Mouse (Mus musculus) liver, embryonic 16.5 days (tissue): ENCODE results near the gene Aldh18a1. TPM values are rescaled to one million over a fixed set of nuclear protein-coding genes. Genes with fewer than 3 reads are reported as not detected.

Experiments
- ATAC-seq: fragments of 200-750 bp; cut with Nextera tagmentation; 2 replicates; pipeline ENCODE4 v1.8.0; 2017; ENCODE audit warnings: low read depth, mild to moderate bottlenecking, moderate number of reproducible peaks, moderate library complexity
- H3K27ac ChIP-seq: fragments of 300-500 bp; sonication (generic); 2 replicates; pipeline ENCODE4 v1.5.1; 2014; ENCODE audit warnings: mild to moderate bottlenecking, low read length
- H3K27me3 ChIP-seq: fragments of 300-500 bp; sonication (generic); 2 replicates; pipeline ENCODE4 v1.6.1; 2014; ENCODE audit warnings: low read depth, low read length, mixed read lengths; ENCODE audit not compliant: control insufficient read depth, insufficient read depth
- H3K36me3 ChIP-seq: fragments of 300-500 bp; sonication (generic); 2 replicates; pipeline ENCODE4 v1.6.1; 2014; ENCODE audit warnings: mild to moderate bottlenecking; ENCODE audit not compliant: control insufficient read depth, insufficient read depth
- H3K4me1 ChIP-seq: fragments of 300-500 bp; sonication (generic); 2 replicates; pipeline ENCODE4 v1.6.1; 2014; ENCODE audit warnings: low read depth, low read length, mixed read lengths; ENCODE audit not compliant: control insufficient read depth
- H3K4me2 ChIP-seq: fragments of 300-500 bp; sonication (generic); 2 replicates; pipeline ENCODE4 v1.6.1; 2014; ENCODE audit warnings: low read depth, low read length, mixed read lengths
- H3K4me3 ChIP-seq: fragments of 300-500 bp; sonication (generic); 2 replicates; pipeline ENCODE4 v1.5.1; 2014; ENCODE audit warnings: low read depth, mild to moderate bottlenecking, low read length
- H3K9ac ChIP-seq: fragments of 300-500 bp; sonication (generic); 2 replicates; pipeline ENCODE4 v1.6.1; 2014; ENCODE audit warnings: low read depth, low read length
- H3K9me3 ChIP-seq: fragments of 300-500 bp; sonication (generic); replicated peaks from 2 replicates; pipeline ENCODE4 v1.6.1; 2016; ENCODE audit warnings: low read length; ENCODE audit not compliant: control insufficient read depth
- WGBS: fragments of 180-500 bp; shearing (Covaris S2); extraction: QIAGEN DNeasy Blood & Tissue Kit; methylation state at CpG from one replicate; pipeline ENCODE4 v1.1.7; 2014; ENCODE audit not compliant: insufficient replicate concordance; 5-methylcytosine and 5-hydroxymethylcytosine counted together
- polyA plus RNA-seq: library from polyadenylated mRNA; unstranded; fragments of >200 nt; fragmentation: Nextera tagmentation; extraction: Ambion mirVana; gene quantifications from 2 replicates; pipeline ENCODE4 v1.2.1, GENCODE M21; 2015

Aldh18a1 gene
- polyA plus RNA-seq = 28.6 and 28.8 TPM in 2 replicates

- H3K36me3 ChIP-seq = no peaks in the 10 kb centered on the region
- peak within 1 kb of the TSS; percentile 71 for H3K27ac ChIP-seq
- no peaks in the 10 kb centered on the region for H3K27me3 ChIP-seq
- H3K9ac ChIP-seq = peak within 1 kb of the TSS; percentile 76
- H3K4me3 ChIP-seq = peak within 1 kb of the TSS; percentile 83
- peak within 1 kb of the TSS; percentile 95 for H3K4me2 ChIP-seq
- peak; percentile 88 for ATAC-seq
- no peaks in the 10 kb centered on the region for H3K9me3 ChIP-seq
- H3K4me1 ChIP-seq = peaks cover 24% of the 10 kb centered on the region
- 0% methylated on average over 34 of the region's 34 CpGs for WGBS
Observed at GRCm38 (mm10) chr19:40588293-40588654, at the start of gene Aldh18a1. Aldh18a1 (minus strand) TSS chr19:40588463.

GRCm38 (mm10) chr19:40637601-40638000 is 49.3 kb upstream of the Aldh18a1 start:
- no peak overlapping the region for H3K4me3 ChIP-seq
- no peak overlapping the region for H3K9ac ChIP-seq
- H3K4me1 ChIP-seq = peaks cover 5% of the 10 kb centered on the region
- H3K4me2 ChIP-seq = no peak overlapping the region
- H3K36me3 ChIP-seq = no peaks in the 10 kb centered on the region
- no peaks in the 10 kb centered on the region for H3K9me3 ChIP-seq
- ATAC-seq = no peak
- WGBS = 26% methylated on average over 7 of the region's 7 CpGs
- H3K27me3 ChIP-seq = no peaks in the 10 kb centered on the region
- no peak overlapping the region for H3K27ac ChIP-seq

- no peaks in the 10 kb centered on the region for H3K27me3 ChIP-seq
- H3K9me3 ChIP-seq = no peaks in the 10 kb centered on the region
- no peak overlapping the region for H3K9ac ChIP-seq
- no peak overlapping the region for H3K4me3 ChIP-seq
- 0 out of 2 replicates have a peak, but pooled peaks have one; percentile 19 for ATAC-seq
- 9% methylated on average over 4 of the region's 4 CpGs for WGBS
- H3K4me2 ChIP-seq = no peak overlapping the region
- 0 out of 2 replicates have a peak overlapping the region, but pooled peaks have one; percentile 16 for H3K27ac ChIP-seq
- H3K4me1 ChIP-seq = peaks cover 5% of the 10 kb centered on the region
- H3K36me3 ChIP-seq = no peaks in the 10 kb centered on the region
Observed at GRCm38 (mm10) chr19:40637091-40637490, 48.8 kb upstream of the Aldh18a1 start.

GRCm38 (mm10) chr19:40633144-40633543 is 44.9 kb upstream of the Aldh18a1 start:
- no peak overlapping the region for H3K27ac ChIP-seq
- H3K4me3 ChIP-seq = no peak overlapping the region
- no peaks in the 10 kb centered on the region for H3K36me3 ChIP-seq
- no peaks in the 10 kb centered on the region for H3K27me3 ChIP-seq
- ATAC-seq = no peak
- H3K4me2 ChIP-seq = no peak overlapping the region
- H3K4me1 ChIP-seq = peaks cover 5% of the 10 kb centered on the region
- 42% methylated on average over 1 of the region's 1 CpGs for WGBS
- H3K9me3 ChIP-seq = no peaks in the 10 kb centered on the region
- H3K9ac ChIP-seq = no peak overlapping the region

GRCm38 (mm10) chr19:40632668-40633067 is 44.4 kb upstream of the Aldh18a1 start:
- Histone ChIP-seq H3K4me3 (no peak overlapping the region), H3K9me3 (no peaks in the 10 kb centered on the region), H3K36me3 (no peaks in the 10 kb centered on the region), H3K4me2 (no peak overlapping the region), H3K27ac (no peak overlapping the region), H3K4me1 (peaks cover 5% of the 10 kb centered on the region), H3K27me3 (no peaks in the 10 kb centered on the region), H3K9ac (no peak overlapping the region)
- WGBS = 71% methylated on average over 5 of the region's 5 CpGs
- ATAC-seq = no peak

- Histone ChIP-seq H3K9me3 (no peaks in the 10 kb centered on the region), H3K27ac (no peak overlapping the region), H3K4me3 (no peak overlapping the region), H3K4me1 (peaks cover 5% of the 10 kb centered on the region), H3K27me3 (no peaks in the 10 kb centered on the region), H3K36me3 (no peaks in the 10 kb centered on the region), H3K4me2 (no peak overlapping the region), H3K9ac (no peak overlapping the region)
- 53% methylated on average over 3 of the region's 3 CpGs for WGBS
- ATAC-seq = no peak
Observed at GRCm38 (mm10) chr19:40632193-40632592, 43.9 kb upstream of the Aldh18a1 start.

- WGBS = 19% methylated on average over 7 of the region's 7 CpGs
- H3K9me3 ChIP-seq = no peaks in the 10 kb centered on the region
- ATAC-seq = no peak
- H3K4me3 ChIP-seq = no peak overlapping the region
- no peaks in the 10 kb centered on the region for H3K4me1 ChIP-seq
- H3K36me3 ChIP-seq = no peaks in the 10 kb centered on the region
- H3K27ac ChIP-seq = peak overlapping the region; percentile 37; the same call in 1 of the 2 replicates
- no peak overlapping the region for H3K9ac ChIP-seq
- no peaks in the 10 kb centered on the region for H3K27me3 ChIP-seq
- no peak overlapping the region for H3K4me2 ChIP-seq
Observed at GRCm38 (mm10) chr19:40630606-40631005, 42.3 kb upstream of the Aldh18a1 start.

- 59% methylated on average over 3 of the region's 3 CpGs for WGBS
- no peak for ATAC-seq
- H3K27ac ChIP-seq = no peak overlapping the region
- H3K9ac ChIP-seq = no peak overlapping the region
- H3K36me3 ChIP-seq = no peaks in the 10 kb centered on the region
- H3K4me3 ChIP-seq = no peak overlapping the region
- no peak overlapping the region for H3K4me2 ChIP-seq
- no peaks in the 10 kb centered on the region for H3K9me3 ChIP-seq
- no peaks in the 10 kb centered on the region for H3K27me3 ChIP-seq
- H3K4me1 ChIP-seq = no peaks in the 10 kb centered on the region
Observed at GRCm38 (mm10) chr19:40630096-40630495, 41.8 kb upstream of the Aldh18a1 start.

GRCm38 (mm10) chr19:40628950-40629349 is 40.7 kb upstream of the Aldh18a1 start:
- ATAC-seq = no peak
- Histone ChIP-seq H3K36me3 (no peaks in the 10 kb centered on the region), H3K4me1 (no peaks in the 10 kb centered on the region), H3K9me3 (no peaks in the 10 kb centered on the region), H3K4me2 (no peak overlapping the region), H3K9ac (no peak overlapping the region), H3K4me3 (no peak overlapping the region), H3K27me3 (no peaks in the 10 kb centered on the region), H3K27ac (no peak overlapping the region)
